Comparison of ENCODE assay signal across 32 mouse cellular contexts in the genomic region with DNA sequence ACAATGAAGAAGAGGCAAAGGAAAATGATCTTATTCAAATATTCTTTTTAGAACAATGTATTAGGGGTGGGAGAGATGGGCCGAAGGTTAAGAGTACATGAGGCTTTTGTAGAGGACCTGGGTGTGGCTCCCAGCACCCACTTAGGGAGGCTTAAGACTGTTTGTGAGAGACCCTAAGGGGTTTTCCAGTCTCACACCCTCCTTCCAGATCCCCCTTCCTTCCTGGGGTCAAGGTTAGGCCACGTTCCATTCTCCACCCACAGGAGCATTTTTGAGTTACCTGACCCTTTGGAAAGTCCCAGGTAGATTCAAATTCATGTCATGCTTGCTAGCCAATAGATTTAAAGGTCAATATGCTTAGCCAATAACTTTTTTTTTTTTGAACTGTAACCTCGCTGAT.
"Had no signal": no experiment of that assay in that cellular context is flagged by ENCODE, and none has a peak within 500 bp of the region (broad histone marks: within the 10 kb centered on the region; RNA-seq: fewer than 3 reads in every experiment).

No protein-coding gene starts in this region.

- H3K9me3 ChIP-seq: limb, embryonic 10.5 days; limb, embryonic 12.5 days; limb, embryonic 13.5 days; limb, embryonic 15.5 days; liver, embryonic 12.5 days; liver, embryonic 13.5 days; liver, embryonic 15.5 days; lung, embryonic 15.5 days; midbrain, embryonic 12.5 days; midbrain, embryonic 13.5 days; midbrain, embryonic 15.5 days; neural tube, embryonic 12.5 days; neural tube, embryonic 13.5 days had no signal

- H3K36me3 ChIP-seq: limb, embryonic 10.5 days; limb, embryonic 12.5 days; limb, embryonic 13.5 days; limb, embryonic 15.5 days; liver, embryonic 12.5 days; liver, embryonic 13.5 days; liver, embryonic 15.5 days; lung, embryonic 15.5 days; midbrain, embryonic 10.5 days; midbrain, embryonic 12.5 days; midbrain, embryonic 13.5 days; midbrain, embryonic 15.5 days; neural tube, embryonic 12.5 days; neural tube, embryonic 13.5 days had no signal

- H3K9ac ChIP-seq: limb, embryonic 12.5 days; limb, embryonic 13.5 days; limb, embryonic 15.5 days; liver, embryonic 12.5 days; liver, embryonic 13.5 days; liver, embryonic 14.5 days; liver, embryonic 15.5 days; liver, postnatal 0 days; lung, embryonic 14.5 days; lung, embryonic 15.5 days; midbrain, embryonic 12.5 days; midbrain, embryonic 13.5 days; midbrain, embryonic 15.5 days; neural tube, embryonic 12.5 days; neural tube, embryonic 13.5 days had no signal

- H3K4me1 ChIP-seq: limb, embryonic 10.5 days; limb, embryonic 12.5 days; limb, embryonic 15.5 days; liver, embryonic 12.5 days; liver, embryonic 13.5 days; liver, embryonic 15.5 days; lung, embryonic 15.5 days; megakaryocyte, embryonic 14.5 days; neural tube, embryonic 12.5 days had no signal

- DNase-seq: liver; liver, embryonic 13.5 days; liver, postnatal 0 days; lung, adult 18-20 months; lung, adult 2 months; lung, embryonic 14.5 days; lung, postnatal 10 days; lung, postnatal 14 days; lung, postnatal 36 days; lung, postnatal 4 days; midbrain, embryonic 14.5 days had no signal

- H3K27me3 ChIP-seq: limb, embryonic 12.5 days; limb, embryonic 13.5 days; limb, embryonic 15.5 days; liver, embryonic 12.5 days; liver, embryonic 13.5 days; liver, embryonic 15.5 days; lung, embryonic 15.5 days; midbrain, embryonic 12.5 days; midbrain, embryonic 13.5 days; midbrain, embryonic 15.5 days; neural tube, embryonic 12.5 days; neural tube, embryonic 13.5 days had no signal

- H3K27ac ChIP-seq: limb, embryonic 10.5 days; limb, embryonic 12.5 days; limb, embryonic 13.5 days; limb, embryonic 15.5 days; liver, embryonic 12.5 days; liver, embryonic 13.5 days; liver, embryonic 14.5 days; liver, embryonic 15.5 days; lung, embryonic 15.5 days; macrophage; midbrain, embryonic 10.5 days; midbrain, embryonic 12.5 days; midbrain, embryonic 13.5 days; midbrain, embryonic 15.5 days; neural tube, embryonic 12.5 days; neural tube, embryonic 13.5 days had no signal

- H3K4me3 ChIP-seq: limb, embryonic 10.5 days; limb, embryonic 12.5 days; limb, embryonic 13.5 days; limb, embryonic 15.5 days; liver, embryonic 12.5 days; liver, embryonic 13.5 days; liver, embryonic 15.5 days; lung, embryonic 15.5 days; megakaryocyte, embryonic 14.5 days; midbrain, embryonic 10.5 days; midbrain, embryonic 12.5 days; midbrain, embryonic 13.5 days; midbrain, embryonic 15.5 days; myocyte; neural tube, embryonic 12.5 days; neural tube, embryonic 13.5 days had no signal

- H3K4me2 ChIP-seq: limb, embryonic 12.5 days; limb, embryonic 13.5 days; limb, embryonic 15.5 days; liver, embryonic 11.5 days; liver, embryonic 12.5 days; liver, embryonic 13.5 days; liver, embryonic 15.5 days; lung, embryonic 14.5 days; lung, embryonic 15.5 days; midbrain, embryonic 11.5 days; midbrain, embryonic 12.5 days; midbrain, embryonic 13.5 days; midbrain, embryonic 15.5 days; neural tube, embryonic 12.5 days; neural tube, embryonic 13.5 days had no signal

- ATAC-seq: liver, embryonic 12.5 days; liver, postnatal 0 days; lung, postnatal 0 days; midbrain, embryonic 13.5 days; midbrain, embryonic 15.5 days; midbrain, embryonic 16.5 days had no signal
